Mouse (Mus musculus) spleen, adult 2 months (tissue): ENCODE data around the gene Poc5.

Source experiments
- CTCF ChIP-seq: fragments of 200-500 bp; IDR thresholded peaks from 2 replicates; pipeline ENCODE4 v1.5.1; 2011; ENCODE audit warnings: mild to moderate bottlenecking, inconsistent platforms; ENCODE audit not compliant: insufficient read depth, insufficient read length, insufficient replicate concordance; ENCODE audit errors: extremely low read depth
- POLR2A ChIP-seq: fragments of 200-500 bp; IDR thresholded peaks from 2 replicates; pipeline ENCODE4 v1.6.1; 2011; ENCODE audit warnings: low read depth, low read length, inconsistent platforms

DNA sequence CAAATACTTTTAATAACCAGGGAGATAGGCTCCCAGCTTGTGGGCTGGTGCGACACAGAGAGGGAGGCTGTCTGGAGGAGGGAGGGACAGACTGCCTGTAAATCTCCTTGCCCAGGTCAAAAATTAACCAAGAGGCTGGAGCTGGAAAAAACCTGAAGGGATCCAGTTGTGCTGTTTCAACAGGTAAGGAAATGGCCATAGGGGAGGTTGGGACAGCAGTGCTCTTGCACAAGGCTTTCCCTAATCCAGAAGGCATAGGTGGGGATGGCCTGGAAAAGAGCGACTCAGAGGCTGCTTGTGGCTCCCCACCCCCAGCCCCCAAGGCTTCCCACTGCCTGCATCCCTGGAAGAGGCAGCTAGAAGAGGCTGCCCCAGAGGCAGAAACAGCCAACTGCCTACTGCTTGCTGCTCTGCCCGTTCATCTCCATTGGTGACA lies 44.3 kb downstream of the Poc5 start:
- TF ChIP-seq CTCF, result no peak
- TF ChIP-seq POLR2A, result no peak
